Mouse (Mus musculus) limb, embryonic 12.5 days (tissue): Measurements from ENCODE around the gene Fam50b. TPM values are rescaled to one million over a fixed set of nuclear protein-coding genes. Genes with fewer than 3 reads are reported as not detected.

Experiments used
- ATAC-seq: fragments of 200-750 bp; cut with Nextera tagmentation; 2 replicates; pipeline ENCODE4 v1.8.0; 2017; ENCODE audit warnings: low read depth, moderate TSS enrichment; ENCODE audit not compliant: insufficient number of reproducible peaks, insufficient read depth, low FRiP score, low TSS enrichment
- H3K27ac ChIP-seq: fragments of 300-500 bp; sonication (generic); 2 replicates; pipeline ENCODE4 v1.5.1; 2016; ENCODE audit warnings: mild to moderate bottlenecking, moderate library complexity
- H3K27me3 ChIP-seq: fragments of 300-500 bp; sonication (generic); 2 replicates; pipeline ENCODE4 v1.6.1; 2016; ENCODE audit warnings: mild to moderate bottlenecking, moderate library complexity
- H3K36me3 ChIP-seq: fragments of 300-500 bp; sonication (generic); 2 replicates; pipeline ENCODE4 v1.6.1; 2016; ENCODE audit warnings: mild to moderate bottlenecking, moderate library complexity
- H3K4me1 ChIP-seq: fragments of 300-500 bp; sonication (generic); replicated peaks from 2 replicates; pipeline ENCODE4 v1.6.1; 2016
- H3K4me2 ChIP-seq: fragments of 300-500 bp; sonication (generic); 2 replicates; pipeline ENCODE4 v1.6.1; 2016; ENCODE audit warnings: mild to moderate bottlenecking, moderate library complexity
- H3K4me3 ChIP-seq: fragments of 300-500 bp; sonication (generic); replicated peaks from 2 replicates; pipeline ENCODE4 v1.5.1; 2016; ENCODE audit warnings: mild to moderate bottlenecking
- H3K9ac ChIP-seq: fragments of 300-500 bp; sonication (generic); replicated peaks from 2 replicates; pipeline ENCODE4 v1.6.1; 2016; ENCODE audit warnings: mild to moderate bottlenecking, moderate library complexity
- H3K9me3 ChIP-seq: fragments of 300-500 bp; sonication (generic); 2 replicates; pipeline ENCODE4 v1.6.1; 2016; ENCODE audit warnings: mild to moderate bottlenecking, moderate library complexity
- WGBS: fragments of 180-500 bp; shearing (Covaris S2); methylation state at CpG from one replicate; pipeline ENCODE4 v1.1.7; 2016; 5-methylcytosine and 5-hydroxymethylcytosine counted together
- polyA plus RNA-seq: library from polyadenylated mRNA; unstranded; fragments of >200 nt; fragmentation: Nextera tagmentation; extraction: Ambion mirVana; gene quantifications from 2 replicates; pipeline ENCODE4 v1.2.1, GENCODE M21; 2016

Fam50b gene
- polyA plus RNA-seq = not detected in 2 replicates

GRCm38 (mm10) chr13:34734686-34735085 lies at the start of gene Fam50b:
Fam50b (plus strand) TSS chr13:34734850.
- Histone ChIP-seq H3K36me3 (no peaks in the 10 kb centered on the region), H3K4me1 (0 out of 2 replicates have a peak, but pooled peaks cover 4% of the 10 kb centered on the region), H3K4me2 (no peak within 1 kb of the TSS), H3K9me3 (no peaks in the 10 kb centered on the region), H3K27me3 (no peaks in the 10 kb centered on the region), H3K4me3 (no peak within 1 kb of the TSS), H3K27ac (no peak within 1 kb of the TSS), H3K9ac (no peak within 1 kb of the TSS)
- no peak for ATAC-seq
- WGBS = 37% methylated on average over 5 of the region's 5 CpGs

- no peak overlapping the region for H3K27ac ChIP-seq
- H3K27me3 ChIP-seq = no peaks in the 10 kb centered on the region
- H3K4me2 ChIP-seq = no peak overlapping the region
- 68% methylated on average over 7 of the region's 7 CpGs for WGBS
- no peak overlapping the region for H3K9ac ChIP-seq
- no peaks in the 10 kb centered on the region for H3K9me3 ChIP-seq
- ATAC-seq = no peak
- H3K4me1 ChIP-seq = peaks cover 5% of the 10 kb centered on the region; the same call in 1 of the 2 replicates
- H3K36me3 ChIP-seq = no peaks in the 10 kb centered on the region
- no peak overlapping the region for H3K4me3 ChIP-seq
Observed at GRCm38 (mm10) chr13:34685008-34685765, 49.5 kb upstream of the Fam50b start.

DNA sequence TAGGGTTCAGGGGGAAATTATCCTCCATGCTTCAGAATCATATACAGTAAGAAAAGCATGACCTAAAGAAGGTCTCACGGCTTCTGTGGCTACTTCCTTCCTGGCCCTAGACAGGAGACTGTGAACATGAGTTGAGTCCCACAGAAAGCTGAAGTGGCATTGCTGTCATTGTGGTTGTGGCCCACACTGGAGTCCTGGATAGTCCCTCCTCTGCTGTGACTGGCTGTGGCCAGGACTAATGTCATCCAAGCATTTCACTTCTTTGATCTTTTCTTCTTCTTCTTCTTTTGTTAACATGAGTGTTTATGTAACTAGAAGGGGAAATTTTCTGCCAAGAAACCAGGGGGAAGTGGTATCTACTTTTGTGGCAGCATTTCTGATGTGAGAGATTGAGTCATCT lies 43.6 kb upstream of the Fam50b start:
- peaks cover 5% of the 10 kb centered on the region; the same call in 1 of the 2 replicates for H3K4me1 ChIP-seq
- no peak for ATAC-seq
- H3K27me3 ChIP-seq = no peaks in the 10 kb centered on the region
- H3K9me3 ChIP-seq = no peaks in the 10 kb centered on the region
- H3K36me3 ChIP-seq = no peaks in the 10 kb centered on the region
- H3K9ac ChIP-seq = no peak overlapping the region
- H3K4me2 ChIP-seq = no peak overlapping the region
- H3K4me3 ChIP-seq = no peak overlapping the region
- H3K27ac ChIP-seq = no peak overlapping the region
- 78% methylated on average over 1 of the region's 1 CpGs for WGBS

DNA sequence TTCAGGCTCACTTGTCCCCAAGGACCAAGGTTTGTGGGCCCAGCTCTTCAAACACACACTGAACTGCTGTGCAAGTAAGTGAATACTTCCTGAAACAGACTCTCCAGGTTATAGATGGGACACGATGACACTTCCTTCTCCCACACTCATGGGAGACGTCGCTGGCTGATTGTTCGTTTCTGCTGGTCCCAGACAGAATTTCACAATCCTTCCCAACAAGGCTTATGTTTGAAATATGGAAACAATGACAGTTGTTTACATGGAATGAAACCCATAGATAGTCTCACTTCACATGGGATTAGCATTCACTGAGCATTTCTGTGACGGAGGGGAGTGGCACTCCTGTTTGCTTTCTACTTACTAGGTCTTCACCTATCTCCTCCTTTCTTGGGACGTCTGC lies 41.5 kb upstream of the Fam50b start:
- H3K36me3 ChIP-seq = no peaks in the 10 kb centered on the region
- H3K4me1 ChIP-seq = 0 out of 2 replicates have a peak, but pooled peaks cover 4% of the 10 kb centered on the region
- ATAC-seq = no peak
- 82% methylated on average over 6 of the region's 6 CpGs for WGBS
- H3K27ac ChIP-seq = no peak overlapping the region
- H3K9me3 ChIP-seq = no peaks in the 10 kb centered on the region
- H3K4me3 ChIP-seq = no peak overlapping the region
- H3K27me3 ChIP-seq = no peaks in the 10 kb centered on the region
- no peak overlapping the region for H3K9ac ChIP-seq
- no peak overlapping the region for H3K4me2 ChIP-seq

DNA sequence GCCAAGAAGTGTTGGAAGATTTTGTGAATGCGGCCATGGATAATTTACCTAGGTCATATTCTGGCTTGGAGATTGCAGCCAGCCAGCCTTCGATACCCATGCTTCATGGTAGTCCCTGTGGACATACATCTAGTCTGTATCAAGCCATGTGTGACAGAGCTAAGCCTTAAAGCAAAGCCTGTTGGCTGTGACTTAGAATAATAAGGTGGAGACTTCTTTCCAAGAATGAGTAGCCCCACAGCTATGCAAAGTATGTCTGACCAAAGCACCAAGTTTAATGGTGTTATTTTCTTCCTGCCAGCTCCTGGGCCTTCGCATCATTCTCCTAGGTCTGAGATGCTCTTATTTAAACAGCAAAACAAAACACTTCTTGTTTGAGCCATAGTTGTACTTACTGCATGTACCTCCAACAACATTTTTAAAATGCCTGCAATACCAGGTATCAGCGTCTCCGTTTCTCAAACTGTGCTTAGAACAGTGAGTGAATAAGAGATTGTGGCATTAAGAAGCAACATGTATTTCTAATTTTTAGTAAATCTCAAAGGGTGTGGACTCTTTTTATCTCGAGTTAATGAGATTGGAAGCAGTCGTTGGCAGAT lies 37.8 kb upstream of the Fam50b start:
- no peaks in the 10 kb centered on the region for H3K27me3 ChIP-seq
- H3K36me3 ChIP-seq = no peaks in the 10 kb centered on the region
- 0 out of 2 replicates have a peak overlapping the region, but pooled peaks have one; percentile 1 for H3K27ac ChIP-seq
- no peak overlapping the region for H3K4me3 ChIP-seq
- no peak for ATAC-seq
- H3K9ac ChIP-seq = no peak overlapping the region
- H3K9me3 ChIP-seq = no peaks in the 10 kb centered on the region
- WGBS = 70% methylated on average over 7 of the region's 7 CpGs
- no peak overlapping the region for H3K4me2 ChIP-seq
- H3K4me1 ChIP-seq = 0 out of 2 replicates have a peak, but pooled peaks cover 4% of the 10 kb centered on the region

- 0 out of 2 replicates have a peak, but pooled peaks cover 4% of the 10 kb centered on the region for H3K4me1 ChIP-seq
- no peaks in the 10 kb centered on the region for H3K9me3 ChIP-seq
- no peaks in the 10 kb centered on the region for H3K27me3 ChIP-seq
Observed at GRCm38 (mm10) chr13:34700091-34700490, 34.6 kb upstream of the Fam50b start.

DNA sequence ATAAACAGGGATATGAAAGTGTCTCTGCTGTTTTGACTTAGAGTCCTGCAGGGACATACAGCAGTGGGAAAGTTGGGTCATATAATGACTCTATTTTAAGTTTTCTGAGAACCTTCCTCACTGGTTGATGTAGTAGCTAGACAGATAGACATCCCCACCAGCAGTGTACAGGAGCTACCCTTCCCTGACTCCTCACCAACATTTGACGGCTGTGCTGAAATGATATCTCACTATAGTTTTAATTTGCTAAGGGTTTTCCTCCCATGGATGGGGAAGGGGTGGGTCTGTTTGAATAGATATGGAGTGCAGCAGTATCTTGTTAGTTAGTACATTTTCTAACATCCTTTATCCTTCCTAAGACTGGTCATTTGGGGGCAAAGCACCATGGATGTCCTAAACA lies 34.0 kb upstream of the Fam50b start:
- no peak overlapping the region for H3K9ac ChIP-seq
- no peaks in the 10 kb centered on the region for H3K9me3 ChIP-seq
- no peak overlapping the region for H3K4me2 ChIP-seq
- H3K4me1 ChIP-seq = 0 out of 2 replicates have a peak, but pooled peaks cover 4% of the 10 kb centered on the region
- 84% methylated on average over 1 of the region's 1 CpGs for WGBS
- ATAC-seq = no peak
- H3K27me3 ChIP-seq = no peaks in the 10 kb centered on the region
- no peak overlapping the region for H3K4me3 ChIP-seq
- no peaks in the 10 kb centered on the region for H3K36me3 ChIP-seq
- H3K27ac ChIP-seq = no peak overlapping the region

More at GRCm38 (mm10) chr13:34700091-34700490, 34.6 kb upstream of the Fam50b start:
- Histone ChIP-seq H3K4me2 (no peak overlapping the region), H3K36me3 (no peaks in the 10 kb centered on the region), H3K4me3 (no peak overlapping the region), H3K9ac (no peak overlapping the region), H3K27ac (no peak overlapping the region)
- 77% methylated on average over 2 of the region's 2 CpGs for WGBS
- no peak for ATAC-seq

GRCm38 (mm10) chr13:34703301-34703700 lies 31.3 kb upstream of the Fam50b start:
- Histone ChIP-seq H3K4me1 (no peaks in the 10 kb centered on the region), H3K27ac (no peak overlapping the region), H3K36me3 (no peaks in the 10 kb centered on the region), H3K4me3 (no peak overlapping the region), H3K4me2 (no peak overlapping the region), H3K27me3 (no peaks in the 10 kb centered on the region), H3K9ac (no peak overlapping the region), H3K9me3 (no peaks in the 10 kb centered on the region)
- ATAC-seq = no peak
- WGBS = 71% methylated on average over 2 of the region's 2 CpGs

- 86% methylated on average over 1 of the region's 1 CpGs for WGBS
- H3K9ac ChIP-seq = no peak overlapping the region
- H3K9me3 ChIP-seq = no peaks in the 10 kb centered on the region
- no peak overlapping the region for H3K4me3 ChIP-seq
- no peak overlapping the region for H3K4me2 ChIP-seq
- H3K4me1 ChIP-seq = 0 out of 2 replicates have a peak, but pooled peaks cover 2% of the 10 kb centered on the region
- H3K27me3 ChIP-seq = no peaks in the 10 kb centered on the region
- H3K27ac ChIP-seq = no peak overlapping the region
- no peaks in the 10 kb centered on the region for H3K36me3 ChIP-seq
- no peak for ATAC-seq
Observed at GRCm38 (mm10) chr13:34703795-34704194, 30.9 kb upstream of the Fam50b start.

GRCm38 (mm10) chr13:34704835-34705234 lies 29.8 kb upstream of the Fam50b start:
- Histone ChIP-seq H3K36me3 (no peaks in the 10 kb centered on the region), H3K4me3 (no peak overlapping the region), H3K9me3 (no peaks in the 10 kb centered on the region), H3K9ac (no peak overlapping the region), H3K4me2 (no peak overlapping the region), H3K27ac (no peak overlapping the region), H3K4me1 (peaks cover 7% of the 10 kb centered on the region; the same call in 1 of the 2 replicates), H3K27me3 (no peaks in the 10 kb centered on the region)
- 88% methylated on average over 3 of the region's 3 CpGs for WGBS
- ATAC-seq = no peak

GRCm38 (mm10) chr13:34708955-34709354 lies 25.7 kb upstream of the Fam50b start:
- H3K36me3 ChIP-seq = no peaks in the 10 kb centered on the region
- H3K9ac ChIP-seq = no peak overlapping the region
- peaks cover 7% of the 10 kb centered on the region; the same call in 1 of the 2 replicates for H3K4me1 ChIP-seq
- no peaks in the 10 kb centered on the region for H3K27me3 ChIP-seq
- ATAC-seq = 0 out of 2 replicates have a peak, but pooled peaks have one; percentile 37
- 39% methylated on average over 3 of the region's 3 CpGs for WGBS
- no peak overlapping the region for H3K4me2 ChIP-seq
- no peak overlapping the region for H3K4me3 ChIP-seq
- H3K27ac ChIP-seq = no peak overlapping the region
- no peaks in the 10 kb centered on the region for H3K9me3 ChIP-seq
